ENCODE assay signal across 11 mouse cellular contexts in the genomic region with DNA sequence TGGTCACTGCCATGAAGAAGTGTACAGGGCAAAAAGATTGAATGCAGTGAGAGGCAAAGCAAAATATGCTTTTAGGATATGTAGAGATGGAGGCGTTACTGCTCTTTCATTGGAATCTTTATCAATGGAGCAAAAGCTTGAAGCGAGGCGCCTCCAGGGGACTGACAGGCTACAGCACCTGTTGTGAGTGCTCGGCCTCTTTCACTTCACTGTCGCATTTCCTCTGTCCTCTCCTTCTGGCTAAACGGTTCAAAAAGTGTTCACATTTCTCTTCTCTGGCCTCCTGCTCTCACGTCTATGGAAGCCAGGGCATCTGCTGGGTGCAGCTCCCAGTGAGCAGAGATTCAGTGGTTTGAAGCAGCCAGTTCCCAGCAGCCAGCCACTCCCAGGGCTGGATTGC. TPM values are rescaled to one million over a fixed set of nuclear protein-coding genes. Genes with fewer than 3 reads are reported as not detected.
DNase-seq lines count a peak whose midpoint lies in the region; ATAC-seq and TF ChIP-seq lines count a peak whose summit lies in the region.
"Had no signal": no experiment of that assay in that cellular context is flagged by ENCODE, and none has a peak within 500 bp of the region (broad histone marks: within the 10 kb centered on the region; RNA-seq: fewer than 3 reads in every experiment).

No protein-coding gene starts in this region.

- H3K79me2 ChIP-seq in heart, adult 2 months (replicated peaks; ENCODE audit: control insufficient read depth, insufficient read depth, low read length): peaks cover 4% of the 10 kb centered on the region

- ATAC-seq in limb, embryonic 15.5 days (ENCODE audit: insufficient number of reproducible peaks, low FRiP score, low TSS enrichment, low read depth): no peak
- ATAC-seq in CD4-positive, CD25-positive, alpha-beta regulatory T cell, adult 4 months: no peak

- no peak overlapping the region for H3K4me2 ChIP-seq in limb, embryonic 15.5 days

- intact Hi-C loops in heart, adult 2 months (cut with DNase I): no loop called here

- H3K27ac ChIP-seq in heart, adult 2 months: peak overlapping the region; percentile 67
- peak overlapping the region; percentile 80 for H3K27ac ChIP-seq in layer of hippocampus, adult 2 months
- H3K27ac ChIP-seq in limb, embryonic 15.5 days: peak overlapping the region; percentile 43; the same call in 1 of the 2 replicates
- H3K27ac ChIP-seq: forebrain, embryonic 10.5 days had no signal

- no peaks in the 10 kb centered on the region for H3K9me3 ChIP-seq in limb, embryonic 15.5 days
- H3K9me3 ChIP-seq: forebrain, embryonic 10.5 days had no signal

- peaks cover 38% of the 10 kb centered on the region for H3K36me3 ChIP-seq in heart, adult 2 months (ENCODE audit: control insufficient read depth, insufficient read depth, low read length)
- 0 out of 2 replicates have a peak, but pooled peaks cover 7% of the 10 kb centered on the region for H3K36me3 ChIP-seq in limb, embryonic 15.5 days

- no peak for TF ChIP-seq POLR2A in heart, adult 2 months (IDR thresholded peaks at IDR 0.05; ENCODE audit: insufficient read depth, low read depth, low read length)

- no peak for DNase-seq in heart, adult 2 months
- no peak for DNase-seq in heart, adult 8-10 months (ENCODE audit: low spot score)
- DNase-seq in layer of hippocampus, adult 2 months (ENCODE audit: low spot score in 2 of 2): no peak
- no peak for DNase-seq in layer of hippocampus, adult 8-10 months (ENCODE audit: low spot score in 2 of 2)
- DNase-seq in B cell, adult 2 months: peak; percentile 43 to 50
- no peak for DNase-seq in lung, postnatal 25 days (ENCODE audit: low spot score)
- DNase-seq: gastrocnemius, postnatal 10 days; right cerebral cortex, adult 18-20 months had no signal

- no peak for TF ChIP-seq CTCF in heart, adult 2 months (IDR thresholded peaks at IDR 0.05)
- TF ChIP-seq CTCF in layer of hippocampus, adult 2 months (conservative IDR thresholded peaks at IDR 0.05): no peak

- peaks cover 33% of the 10 kb centered on the region for H3K4me1 ChIP-seq in heart, adult 2 months (ENCODE audit: control insufficient read depth, insufficient read depth, low read length)
- peaks cover 24% of the 10 kb centered on the region for H3K4me1 ChIP-seq in limb, embryonic 15.5 days

- H3K9ac ChIP-seq in heart, adult 2 months (ENCODE audit: low read depth, low read length): peak overlapping the region; percentile 58
- no peak overlapping the region for H3K9ac ChIP-seq in limb, embryonic 15.5 days

- no peak overlapping the region for H3K4me3 ChIP-seq in heart, adult 2 months
- H3K4me3 ChIP-seq in layer of hippocampus, adult 2 months: no peak overlapping the region
- H3K4me3 ChIP-seq in limb, embryonic 15.5 days: no peak overlapping the region
- H3K4me3 ChIP-seq: forebrain, embryonic 10.5 days had no signal

- 38% methylated on average over 7 of the region's 7 CpGs for WGBS in heart, adult 2 months
- 64% methylated on average over 7 of the region's 7 CpGs for WGBS in limb, embryonic 15.5 days

- no peaks in the 10 kb centered on the region for H3K27me3 ChIP-seq in heart, adult 2 months (ENCODE audit: control insufficient read depth, insufficient read depth, low read length)
- H3K27me3 ChIP-seq in limb, embryonic 15.5 days: no peaks in the 10 kb centered on the region

- no peak for TF ChIP-seq EP300 in heart, adult 2 months (IDR thresholded peaks at IDR 0.05; ENCODE audit: insufficient read depth, low read depth, low read length)

RNA-seq across cellular contexts. Expression of gene Pkig, which starts 44.2 kb away (rescaled TPM):
- 100 to 1,000 TPM; 214 to 237 TPM for total RNA-seq in heart, adult 2 months (2021)
- polyA plus RNA-seq in heart, adult 2 months (2012; rRNA removed): 344 and 361 TPM in 2 replicates
- total RNA-seq in heart, adult 8-10 months (2022): 100 to 1,000 TPM; 214 to 247 (median 224) TPM
- 10 to 100 TPM; 93.7 to 93.9 TPM for total RNA-seq in layer of hippocampus, adult 2 months (2021)
- total RNA-seq in layer of hippocampus, adult 8-10 months (2022): 10 to 100 TPM; 67.0 to 98.4 (median 83.6) TPM
- 119 and 151 TPM in 2 replicates for polyA plus RNA-seq in limb, embryonic 15.5 days (2015; fragmentation: Nextera tagmentation; extraction: Ambion mirVana)
- 1 to 10 TPM; 1.5 to 9.0 TPM for polyA plus RNA-seq in CD4-positive, CD25-positive, alpha-beta regulatory T cell, adult 4 months (2017; shearing (Covaris generic))

RNA-seq across cellular contexts. Expression of gene Ada, which starts 47.6 kb away (rescaled TPM):
- total RNA-seq in heart, adult 2 months (2021): 1 to 10 TPM in 1 of 2 experiments, under 1 TPM in 1; 0.65 to 1.0 TPM
- 0.61 and 1.2 TPM in 2 replicates for polyA plus RNA-seq in heart, adult 2 months (2012; rRNA removed)
- 1 to 10 TPM in 2 of 4 experiments, under 1 TPM in 2; 0.46 to 1.2 (median 0.89) TPM for total RNA-seq in heart, adult 8-10 months (2022)
- total RNA-seq in layer of hippocampus, adult 2 months (2021): 1 to 10 TPM; 1.1 to 1.9 TPM
- total RNA-seq in layer of hippocampus, adult 8-10 months (2022): 1 to 10 TPM in 3 of 4 experiments, under 1 TPM in 1; 0.73 to 1.6 (median 1.5) TPM
- 9.0 and 9.9 TPM in 2 replicates for polyA plus RNA-seq in limb, embryonic 15.5 days (2015; fragmentation: Nextera tagmentation; extraction: Ambion mirVana)
- polyA plus RNA-seq in CD4-positive, CD25-positive, alpha-beta regulatory T cell, adult 4 months (2017; shearing (Covaris generic)): 10 to 100 TPM in 1 of 2 experiments, 1 to 10 TPM in 1; 9.2 to 13.8 TPM

RNA-seq across cellular contexts. Expression of gene Serinc3, which starts 57.5 kb away (rescaled TPM):
- total RNA-seq in heart, adult 2 months (2021): 100 to 1,000 TPM; 294 to 351 TPM
- 264 and 414 TPM in 2 replicates for polyA plus RNA-seq in heart, adult 2 months (2012; rRNA removed)
- total RNA-seq in heart, adult 8-10 months (2022): 100 to 1,000 TPM; 272 to 302 (median 297) TPM
- total RNA-seq in layer of hippocampus, adult 2 months (2021): 100 to 1,000 TPM; 198 to 204 TPM
- total RNA-seq in layer of hippocampus, adult 8-10 months (2022): 100 to 1,000 TPM; 201 to 242 (median 213) TPM
- 40.3 and 41.3 TPM in 2 replicates for polyA plus RNA-seq in limb, embryonic 15.5 days (2015; fragmentation: Nextera tagmentation; extraction: Ambion mirVana)
- 100 to 1,000 TPM; 131 to 203 TPM for polyA plus RNA-seq in CD4-positive, CD25-positive, alpha-beta regulatory T cell, adult 4 months (2017; shearing (Covaris generic))

Comparison
In these comparisons a context has a peak if more than half of its experiments do, and no peak if none do; other contexts are left out.
1. DNase-seq: peak in B cell, adult 2 months (2 of 2); none in heart, adult 2 months (0 of 2), heart, adult 8-10 months (single experiment), layer of hippocampus, adult 2 months (0 of 2), layer of hippocampus, adult 8-10 months (0 of 2) and lung, postnatal 25 days (single experiment).
2. Peak in every context shown above with its lines, with median percentiles within 50 percentile points of each other: H3K27ac ChIP-seq.